Mouse (Mus musculus) lung, postnatal 0 days (tissue): ENCODE results near the gene S100a16. TPM values are rescaled to one million over a fixed set of nuclear protein-coding genes. Genes with fewer than 3 reads are reported as not detected.
A peak's percentile ranks its signal among the peaks of the same experiment; 100 is the strongest.

Experiments
- ATAC-seq: fragments of 200-750 bp; cut with Nextera tagmentation; 2 replicates; pipeline ENCODE4 v1.8.0; 2017; ENCODE audit warnings: moderate library complexity
- DNase-seq: peaks from one replicate; pipeline ENCODE4 v3.0.0-alpha.2; 2016; ENCODE audit warnings: low spot score
- H3K27ac ChIP-seq: fragments of 300-500 bp; sonication (generic); 2 replicates; pipeline ENCODE4 v1.5.1; 2014; ENCODE audit warnings: antibody characterized with exemption, mild to moderate bottlenecking, low read length, mixed read lengths
- H3K27me3 ChIP-seq: fragments of 300-500 bp; sonication (generic); replicated peaks from 2 replicates; pipeline ENCODE4 v1.6.1; 2014; ENCODE audit warnings: low read length, mixed read lengths; ENCODE audit not compliant: insufficient read depth
- H3K36me3 ChIP-seq: fragments of 300-500 bp; sonication (generic); 2 replicates; pipeline ENCODE4 v1.6.1; 2014; ENCODE audit warnings: low read length, mixed read lengths; ENCODE audit not compliant: insufficient read depth
- H3K4me1 ChIP-seq: fragments of 300-500 bp; sonication (generic); 2 replicates; pipeline ENCODE4 v1.6.1; 2014; ENCODE audit warnings: antibody characterized with exemption, low read depth, low read length, mixed read lengths; ENCODE audit not compliant: insufficient read depth
- H3K4me2 ChIP-seq: fragments of 300-500 bp; sonication (generic); replicated peaks from 2 replicates; pipeline ENCODE4 v1.6.1; 2014; ENCODE audit warnings: low read depth, mild to moderate bottlenecking, low read length, moderate library complexity, mixed read lengths
- H3K4me3 ChIP-seq: fragments of 300-500 bp; sonication (generic); 2 replicates; pipeline ENCODE4 v1.5.1; 2014; ENCODE audit warnings: low read depth, low read length
- H3K9ac ChIP-seq: fragments of 300-500 bp; sonication (generic); replicated peaks from 2 replicates; pipeline ENCODE4 v1.6.1; 2014; ENCODE audit warnings: low read depth, mild to moderate bottlenecking
- H3K9me3 ChIP-seq: fragments of 300-500 bp; sonication (generic); 2 replicates; pipeline ENCODE4 v1.6.1; 2016; ENCODE audit warnings: low read length, mixed read lengths
- CTCF ChIP-seq: IDR thresholded peaks from 2 replicates; pipeline ENCODE4 v1.5.1; 2016; ENCODE audit warnings: antibody characterized with exemption, mild to moderate bottlenecking
- EP300 ChIP-seq: IDR thresholded peaks from 2 replicates; pipeline ENCODE4 v1.6.1; 2016; ENCODE audit warnings: antibody characterized with exemption, mild to moderate bottlenecking, control low read depth
- WGBS: fragments of 180-500 bp; shearing (Covaris S2); extraction: QIAGEN DNeasy Blood & Tissue Kit; methylation state at CpG from one replicate; pipeline ENCODE4 v1.1.7; 2014; 5-methylcytosine and 5-hydroxymethylcytosine counted together
- polyA plus RNA-seq: library from polyadenylated mRNA; unstranded; fragments of >200 nt; fragmentation: Nextera tagmentation; extraction: Ambion mirVana; gene quantifications from 2 replicates; pipeline ENCODE4 v1.2.1, GENCODE M21; 2015

Gene S100a16
- polyA plus RNA-seq, 1 experiment from 2014 or later: 368 TPM

DNA sequence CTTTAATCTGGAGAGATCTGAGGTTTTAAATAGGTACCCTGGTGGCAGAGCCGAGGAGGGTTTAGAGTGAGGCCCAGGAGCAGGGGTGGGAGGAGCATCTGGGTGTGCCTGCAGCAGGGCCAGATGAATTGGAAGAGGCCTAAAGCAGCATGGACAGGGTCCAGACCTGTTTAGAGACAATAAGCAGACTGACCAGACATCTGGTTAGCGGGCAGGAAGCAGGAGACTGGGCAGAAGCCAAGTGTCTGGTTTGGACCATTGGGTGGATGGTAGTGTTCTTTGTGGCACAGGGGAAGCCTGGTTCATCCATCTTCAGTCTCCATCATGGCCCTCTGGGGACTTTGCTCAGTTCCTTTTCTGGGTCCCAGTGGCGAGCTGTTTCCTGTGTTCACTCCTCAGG lies 46.8 kb downstream of the S100a16 start:
- H3K4me1 ChIP-seq: peaks cover 3% of the 10 kb centered on the region; the same call in 1 of the 2 replicates
- no peak overlapping the region for H3K4me2 ChIP-seq
- H3K36me3 ChIP-seq: no peaks in the 10 kb centered on the region
- H3K9me3 ChIP-seq: no peaks in the 10 kb centered on the region
- H3K9ac ChIP-seq: no peak overlapping the region
- DNase-seq (no peak), ATAC-seq (no peak)
- no peaks in the 10 kb centered on the region for H3K27me3 ChIP-seq
- TF ChIP-seq CTCF: no peak
- no peak for TF ChIP-seq EP300
- WGBS: 56% methylated on average over 3 of the region's 3 CpGs
- no peak overlapping the region for H3K27ac ChIP-seq
- no peak overlapping the region for H3K4me3 ChIP-seq

DNA sequence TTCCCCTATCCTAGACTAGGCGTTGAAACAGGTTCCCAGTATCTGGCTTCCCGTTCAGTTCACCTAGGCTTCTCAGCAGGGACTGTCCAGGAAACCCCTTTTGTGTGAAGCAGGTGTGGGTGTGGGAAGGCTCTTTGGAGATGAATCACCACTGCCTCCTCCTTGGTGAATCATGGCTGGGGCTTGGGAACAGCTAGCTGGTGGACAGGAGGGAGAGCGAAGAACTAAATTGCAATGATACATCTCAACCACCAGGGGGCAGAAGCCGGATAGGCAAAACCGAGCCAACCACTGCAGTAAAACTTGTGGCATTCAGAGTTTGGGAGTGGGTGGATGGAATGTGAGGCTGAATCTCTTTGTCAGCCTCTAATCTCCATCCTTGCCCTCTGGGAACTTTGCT lies 48.5 kb downstream of the S100a16 start:
- TF ChIP-seq CTCF (peak; percentile 92), EP300 (peak; percentile 73)
- DNase-seq: peak; percentile 94
- peak; percentile 45 for ATAC-seq
- Histone ChIP-seq H3K27ac (no peak overlapping the region; the same call in 1 of the 2 replicates), H3K4me1 (peaks cover 3% of the 10 kb centered on the region; the same call in 1 of the 2 replicates), H3K9me3 (no peaks in the 10 kb centered on the region), H3K4me2 (no peak overlapping the region), H3K36me3 (no peaks in the 10 kb centered on the region), H3K9ac (no peak overlapping the region), H3K4me3 (no peak overlapping the region), H3K27me3 (no peaks in the 10 kb centered on the region)
- 24% methylated on average over 5 of the region's 5 CpGs for WGBS

DNA sequence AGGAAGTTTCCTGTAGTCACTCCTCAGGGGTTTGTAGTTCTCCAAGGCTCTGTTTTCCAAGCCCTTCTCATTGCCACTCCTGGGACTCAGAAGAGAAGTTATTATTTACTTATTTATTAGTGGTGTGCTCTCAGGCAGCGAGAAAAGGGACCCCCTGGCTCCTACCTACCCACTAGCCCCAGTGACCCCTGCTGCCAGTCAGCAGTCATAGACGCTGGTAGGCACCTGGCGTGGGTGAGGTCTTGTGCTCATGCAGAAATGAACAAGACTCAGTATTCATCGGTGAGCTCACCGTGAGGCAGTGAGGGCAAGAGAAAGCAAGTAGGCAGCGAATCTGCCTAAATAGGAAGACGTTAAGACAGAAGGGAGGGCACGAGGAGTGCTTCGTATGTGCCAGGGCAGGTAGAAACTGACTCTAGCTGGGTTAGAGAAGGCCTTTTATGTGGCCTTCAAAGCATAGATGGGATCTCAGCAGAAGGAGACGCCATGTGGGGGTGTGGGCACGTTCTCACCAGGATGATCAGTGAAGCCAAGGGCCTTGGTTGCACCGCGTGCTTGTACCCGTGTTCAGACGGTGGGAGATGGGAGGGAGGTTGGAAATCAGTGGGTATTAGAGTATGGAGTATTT lies 49.1 kb downstream of the S100a16 start:
- no peak for ATAC-seq
- H3K9ac ChIP-seq: no peak overlapping the region
- no peaks in the 10 kb centered on the region for H3K27me3 ChIP-seq
- no peaks in the 10 kb centered on the region for H3K9me3 ChIP-seq
- H3K27ac ChIP-seq: peak overlapping the region; percentile 86
- H3K4me2 ChIP-seq: no peak overlapping the region
- no peaks in the 10 kb centered on the region for H3K36me3 ChIP-seq
- no peak for DNase-seq
- TF ChIP-seq EP300: no peak
- TF ChIP-seq CTCF: no peak
- peaks cover 3% of the 10 kb centered on the region; the same call in 1 of the 2 replicates for H3K4me1 ChIP-seq
- WGBS: 81% methylated on average over 15 of the region's 15 CpGs
- no peak overlapping the region for H3K4me3 ChIP-seq

DNA sequence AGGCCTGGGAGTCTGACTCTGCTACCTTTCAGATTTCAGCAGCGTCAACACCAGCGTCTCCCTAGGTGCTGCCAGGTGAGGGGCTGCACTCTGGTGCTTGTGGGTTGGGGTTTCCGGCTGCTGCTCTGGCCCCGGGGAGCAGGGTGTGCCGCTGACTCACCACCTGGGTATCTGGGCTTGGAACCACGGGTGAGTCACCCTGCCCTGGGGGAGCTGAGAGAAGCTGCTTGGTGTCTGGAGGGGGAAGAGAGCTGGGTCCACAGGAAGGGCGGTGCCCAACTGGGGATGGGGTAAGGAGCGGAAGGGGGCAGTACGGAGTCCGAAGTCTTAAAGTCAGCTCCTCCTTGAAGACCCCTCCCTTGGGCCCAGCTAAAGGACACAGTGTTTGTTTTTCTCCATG lies 49.9 kb downstream of the S100a16 start:
- Histone ChIP-seq H3K4me2 (no peak overlapping the region), H3K4me1 (peaks cover 3% of the 10 kb centered on the region; the same call in 1 of the 2 replicates), H3K9ac (no peak overlapping the region), H3K27ac (peak overlapping the region; percentile 86), H3K27me3 (no peaks in the 10 kb centered on the region), H3K36me3 (no peaks in the 10 kb centered on the region), H3K4me3 (no peak overlapping the region), H3K9me3 (no peaks in the 10 kb centered on the region)
- WGBS: 32% methylated on average over 10 of the region's 10 CpGs
- TF ChIP-seq CTCF (peak; percentile 23), EP300 (peak; percentile 67; the same call in 1 of the 2 replicates)
- ATAC-seq (peak; percentile 91), DNase-seq (peak; percentile 93)

DNA sequence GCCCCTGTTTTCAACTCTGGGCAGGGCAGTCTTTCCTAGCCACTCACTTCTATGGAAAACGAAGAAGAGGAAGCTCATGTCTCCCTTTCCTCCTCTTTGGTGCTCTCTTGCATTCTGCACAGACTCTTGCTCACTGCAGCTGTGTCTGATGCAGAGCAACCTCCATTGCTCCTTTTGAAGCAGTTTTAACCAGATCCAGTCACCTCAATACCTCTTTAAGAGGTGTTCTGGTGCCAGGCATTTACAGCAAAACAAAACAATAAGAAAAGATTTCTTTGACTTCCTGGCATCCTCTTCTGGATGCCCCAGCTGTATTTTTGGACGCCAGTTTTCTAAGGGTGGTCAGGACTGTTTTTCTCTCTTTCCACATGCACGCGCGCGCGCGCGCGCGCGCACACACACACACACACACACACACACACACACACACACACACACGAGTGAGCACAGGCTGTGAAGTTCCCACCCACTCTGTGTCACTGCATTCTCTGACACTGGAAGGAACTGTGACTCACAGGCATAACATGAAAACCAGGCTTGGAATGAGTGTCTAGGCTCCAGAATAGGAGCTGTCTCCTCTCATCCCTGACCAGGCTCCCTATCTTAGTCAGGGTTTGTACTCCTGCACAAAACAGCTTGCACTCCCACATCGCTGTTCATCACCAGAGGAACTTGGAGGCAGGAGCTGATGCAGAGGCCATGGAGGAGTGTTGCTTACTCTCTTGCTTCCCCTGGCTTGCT lies 50.5 kb downstream of the S100a16 start:
- peak; percentile 53 for ATAC-seq
- Histone ChIP-seq H3K27ac (peak overlapping the region; percentile 86), H3K4me3 (no peak overlapping the region), H3K27me3 (no peaks in the 10 kb centered on the region), H3K4me1 (peaks cover 3% of the 10 kb centered on the region; the same call in 1 of the 2 replicates), H3K9me3 (no peaks in the 10 kb centered on the region), H3K9ac (no peak overlapping the region), H3K4me2 (no peak overlapping the region), H3K36me3 (no peaks in the 10 kb centered on the region)
- TF ChIP-seq EP300: peak; percentile 82
- no peak for TF ChIP-seq CTCF
- peak; percentile 74 for DNase-seq
- WGBS: 80% methylated on average over 14 of the region's 14 CpGs

DNA sequence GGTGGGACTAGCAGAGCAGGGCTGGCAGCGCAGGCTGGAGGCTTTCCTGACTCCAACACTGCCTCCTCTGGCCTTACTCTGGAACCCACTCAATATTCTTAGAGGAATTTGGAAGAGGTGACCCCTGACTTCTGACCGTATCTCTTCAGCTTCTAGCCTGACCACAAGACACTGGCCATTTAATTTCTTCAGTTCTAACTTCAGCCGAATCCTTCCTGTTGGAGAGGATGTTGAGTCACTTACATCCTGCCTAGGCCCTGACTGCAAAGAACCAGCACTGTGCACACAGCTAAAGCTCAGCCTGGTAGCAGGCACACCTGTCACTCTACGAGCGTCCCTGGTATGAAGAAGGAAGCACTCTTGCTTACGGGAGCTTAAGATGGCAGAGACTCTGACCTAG lies 52.3 kb downstream of the S100a16 start:
- no peaks in the 10 kb centered on the region for H3K9me3 ChIP-seq
- no peak overlapping the region for H3K27ac ChIP-seq
- H3K27me3 ChIP-seq: no peaks in the 10 kb centered on the region
- no peak for DNase-seq
- TF ChIP-seq CTCF (no peak), EP300 (no peak)
- no peaks in the 10 kb centered on the region for H3K36me3 ChIP-seq
- H3K9ac ChIP-seq: no peak overlapping the region
- no peak for ATAC-seq
- no peak overlapping the region for H3K4me3 ChIP-seq
- peaks cover 3% of the 10 kb centered on the region; the same call in 1 of the 2 replicates for H3K4me1 ChIP-seq
- WGBS: 52% methylated on average over 6 of the region's 6 CpGs
- no peak overlapping the region for H3K4me2 ChIP-seq
